Mouse (Mus musculus) hindbrain, embryonic 11.5 days (tissue): ENCODE data around the gene Hexim1. TPM values are rescaled to one million over a fixed set of nuclear protein-coding genes. Genes with fewer than 3 reads are reported as not detected.

ENCODE experiments used
- ATAC-seq: fragments of 200-750 bp; cut with Nextera tagmentation; 2 replicates; pipeline ENCODE4 v1.8.0; 2017; ENCODE audit warnings: mild to moderate bottlenecking, moderate TSS enrichment, moderate library complexity; ENCODE audit not compliant: low FRiP score
- DNase-seq: peaks from one replicate; pipeline ENCODE4 v3.0.0-alpha.2; 2015; ENCODE audit warnings: low spot score
- H3K27ac ChIP-seq: fragments of 300-500 bp; sonication (generic); 2 replicates; pipeline ENCODE4 v1.5.1; 2014; ENCODE audit warnings: mild to moderate bottlenecking, low read depth, low read length
- H3K27me3 ChIP-seq: fragments of 300-500 bp; sonication (generic); 2 replicates; pipeline ENCODE4 v1.6.1; 2014; ENCODE audit warnings: mild to moderate bottlenecking, low read length, moderate library complexity, mixed read lengths; ENCODE audit not compliant: control insufficient read depth, insufficient read depth
- H3K36me3 ChIP-seq: fragments of 300-500 bp; sonication (generic); 2 replicates; pipeline ENCODE4 v1.6.1; 2014; ENCODE audit warnings: mild to moderate bottlenecking, low read length, moderate library complexity, mixed read lengths; ENCODE audit not compliant: control insufficient read depth, insufficient read depth
- H3K4me1 ChIP-seq: fragments of 300-500 bp; sonication (generic); replicated peaks from 2 replicates; pipeline ENCODE4 v1.6.1; 2014; ENCODE audit warnings: low read length, mixed read lengths; ENCODE audit not compliant: control insufficient read depth, insufficient read depth
- H3K4me2 ChIP-seq: fragments of 300-500 bp; sonication (generic); replicated peaks from 2 replicates; pipeline ENCODE4 v1.6.1; 2014; ENCODE audit warnings: mild to moderate bottlenecking, low read depth, low read length
- H3K4me3 ChIP-seq: fragments of 300-500 bp; sonication (generic); 2 replicates; pipeline ENCODE4 v1.5.1; 2014; ENCODE audit warnings: low read depth, low read length
- H3K9ac ChIP-seq: fragments of 300-500 bp; sonication (generic); 2 replicates; pipeline ENCODE4 v1.6.1; 2014; ENCODE audit warnings: low read depth, low read length
- H3K9me3 ChIP-seq: fragments of 300-500 bp; sonication (generic); 2 replicates; pipeline ENCODE4 v1.6.1; 2016; ENCODE audit warnings: low read length; ENCODE audit not compliant: control insufficient read depth
- WGBS: fragments of 180-500 bp; shearing (Covaris S2); extraction: QIAGEN DNeasy Blood & Tissue Kit; methylation state at CpG from one replicate; pipeline ENCODE4 v1.1.7; 2014; 5-methylcytosine and 5-hydroxymethylcytosine counted together
- polyA plus RNA-seq: library from polyadenylated mRNA; unstranded; fragments of >200 nt; fragmentation: Nextera tagmentation; extraction: Ambion mirVana; gene quantifications from 2 replicates; pipeline ENCODE4 v1.2.1, GENCODE M21; 2014

Gene Hexim1
- polyA plus RNA-seq, 1 experiment from 2014 or later, result 5.4 TPM

DNA sequence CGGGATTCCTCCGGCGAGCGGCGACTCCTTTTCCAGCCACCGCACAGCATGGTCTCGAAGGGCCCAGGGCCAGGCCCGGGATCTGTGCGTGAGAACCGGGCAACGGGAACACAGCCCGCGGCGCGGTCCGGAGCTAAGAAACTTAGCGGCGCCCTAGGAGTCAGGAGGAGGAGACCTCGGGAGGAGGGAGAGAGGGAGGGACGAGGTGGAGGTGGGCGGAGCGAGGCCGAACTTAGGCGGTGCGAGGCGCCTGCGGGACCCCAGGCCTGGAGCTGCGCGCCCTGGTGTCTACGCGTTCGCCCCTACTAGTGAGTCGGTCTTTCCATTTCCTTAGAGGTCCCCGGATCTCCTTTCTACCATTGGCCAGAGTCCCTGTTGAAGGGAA, 14.6 kb upstream of the Hexim1 start, which contains the start of the genes Plcd3 and Acbd4:
Plcd3 (minus strand) TSS at position 178 of the 385 bp plus-strand sequence.
Acbd4 (plus strand) TSS at position 202 of the 385 bp plus-strand sequence.
- H3K27me3 ChIP-seq, result peaks cover 32% of the 10 kb centered on the region
- H3K27ac ChIP-seq, result no peak within 1 kb of the TSS

GRCm38 (mm10) chr11:103101866-103102501, 14.0 kb upstream of the Hexim1 start:
- peak; percentile 39; the same call in 1 of the 2 replicates for ATAC-seq

More for the DNA sequence above, 14.6 kb upstream of the Hexim1 start, which contains the start of the genes Plcd3 and Acbd4:
- no peaks in the 10 kb centered on the region for H3K9me3 ChIP-seq
- H3K36me3 ChIP-seq, result no peaks in the 10 kb centered on the region
- ATAC-seq (peak; percentile 30; the same call in 1 of the 2 replicates), DNase-seq (no peak)
- WGBS, result under 1% methylated on average over 34 of the region's 34 CpGs
- H3K4me1 ChIP-seq, result 0 out of 2 replicates have a peak, but pooled peaks cover 2% of the 10 kb centered on the region
- peak within 1 kb of the TSS; percentile 84 for H3K4me2 ChIP-seq
- peak within 1 kb of the TSS; percentile 38; the same call in 1 of the 2 replicates for H3K9ac ChIP-seq
- peak within 1 kb of the TSS; percentile 41 for H3K4me3 ChIP-seq

GRCm38 (mm10) chr11:103102725-103103349, 13.2 kb upstream of the Hexim1 start:
- peaks cover 32% of the 10 kb centered on the region for H3K27me3 ChIP-seq
- no peak overlapping the region for H3K9ac ChIP-seq
- ATAC-seq (peak; percentile 79), DNase-seq (peak; percentile 98)
- H3K4me1 ChIP-seq, result 0 out of 2 replicates have a peak, but pooled peaks cover 2% of the 10 kb centered on the region
- no peaks in the 10 kb centered on the region for H3K9me3 ChIP-seq
- WGBS, result 1% methylated on average over 35 of the region's 35 CpGs
- H3K27ac ChIP-seq, result no peak overlapping the region
- no peaks in the 10 kb centered on the region for H3K36me3 ChIP-seq
- peak overlapping the region; percentile 17 for H3K4me3 ChIP-seq
- H3K4me2 ChIP-seq, result peak overlapping the region; percentile 84

More at GRCm38 (mm10) chr11:103101866-103102501, 14.0 kb upstream of the Hexim1 start:
- H3K4me2 ChIP-seq, result peak overlapping the region; percentile 84
- H3K9me3 ChIP-seq, result no peaks in the 10 kb centered on the region
- DNase-seq, result peak; percentile 74
- WGBS, result 4% methylated on average over 30 of the region's 30 CpGs
- H3K27me3 ChIP-seq, result peaks cover 32% of the 10 kb centered on the region
- peak overlapping the region; percentile 38; the same call in 1 of the 2 replicates for H3K9ac ChIP-seq
- 0 out of 2 replicates have a peak, but pooled peaks cover 2% of the 10 kb centered on the region for H3K4me1 ChIP-seq
- H3K36me3 ChIP-seq, result no peaks in the 10 kb centered on the region
- H3K27ac ChIP-seq, result no peak overlapping the region
- H3K4me3 ChIP-seq, result peak overlapping the region; percentile 41

GRCm38 (mm10) chr11:103103621-103104020, 12.4 kb upstream of the Hexim1 start:
- 0 out of 2 replicates have a peak, but pooled peaks cover 2% of the 10 kb centered on the region for H3K4me1 ChIP-seq
- no peak for ATAC-seq

DNA sequence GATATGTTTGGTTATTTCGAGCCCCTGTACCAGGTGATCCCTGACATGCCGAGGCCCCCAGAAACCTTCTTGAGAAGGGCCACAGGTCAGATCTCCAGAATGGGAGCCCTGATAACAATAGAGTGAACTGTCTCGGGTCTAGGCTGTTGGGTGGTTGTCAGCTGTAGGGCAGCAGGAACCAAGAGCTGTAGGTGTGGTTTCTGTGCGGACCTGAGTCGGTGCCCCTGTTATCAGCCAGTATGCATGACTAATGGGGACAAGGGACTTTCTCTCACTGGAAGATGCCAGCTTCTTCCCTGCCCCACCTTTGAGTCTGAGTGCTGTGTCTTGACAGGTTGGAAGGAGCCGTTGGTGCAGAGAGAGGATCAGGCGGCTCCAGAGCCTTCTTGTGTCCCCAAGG, 11.6 kb upstream of the Hexim1 start:
- WGBS, result 85% methylated on average over 7 of the region's 7 CpGs
- Histone ChIP-seq H3K4me1 (0 out of 2 replicates have a peak, but pooled peaks cover 2% of the 10 kb centered on the region), H3K9me3 (no peaks in the 10 kb centered on the region), H3K4me2 (no peak overlapping the region), H3K27ac (no peak overlapping the region), H3K9ac (no peak overlapping the region), H3K27me3 (peaks cover 25% of the 10 kb centered on the region), H3K4me3 (no peak overlapping the region), H3K36me3 (no peaks in the 10 kb centered on the region)
- no peak for ATAC-seq
- DNase-seq, result no peak

More at GRCm38 (mm10) chr11:103103621-103104020, 12.4 kb upstream of the Hexim1 start:
- Histone ChIP-seq H3K27ac (no peak overlapping the region), H3K4me2 (no peak overlapping the region; the same call in 1 of the 2 replicates), H3K27me3 (peaks cover 29% of the 10 kb centered on the region), H3K4me3 (no peak overlapping the region), H3K36me3 (no peaks in the 10 kb centered on the region), H3K9ac (no peak overlapping the region), H3K9me3 (no peaks in the 10 kb centered on the region)
- WGBS, result 57% methylated on average over 8 of the region's 8 CpGs
- DNase-seq, result no peak

GRCm38 (mm10) chr11:103105180-103105725, 10.8 kb upstream of the Hexim1 start:
- Histone ChIP-seq H3K4me2 (no peak overlapping the region), H3K9me3 (no peaks in the 10 kb centered on the region), H3K27ac (no peak overlapping the region), H3K4me1 (0 out of 2 replicates have a peak, but pooled peaks cover 2% of the 10 kb centered on the region), H3K4me3 (no peak overlapping the region), H3K27me3 (peaks cover 18% of the 10 kb centered on the region), H3K9ac (no peak overlapping the region), H3K36me3 (no peaks in the 10 kb centered on the region)
- ATAC-seq, result no peak
- 56% methylated on average over 14 of the region's 14 CpGs for whole genome bisulfite sequencing
- no peak for DNase-seq

- H3K9me3 ChIP-seq, result no peaks in the 10 kb centered on the region
- no peak overlapping the region for H3K9ac ChIP-seq
- ATAC-seq (no peak), DNase-seq (no peak)
- H3K4me3 ChIP-seq, result no peak overlapping the region
- 0 out of 2 replicates have a peak, but pooled peaks cover 2% of the 10 kb centered on the region for H3K4me1 ChIP-seq
- no peaks in the 10 kb centered on the region for H3K36me3 ChIP-seq
- peaks cover 13% of the 10 kb centered on the region for H3K27me3 ChIP-seq
- no peak overlapping the region for H3K27ac ChIP-seq
- WGBS, result 92% methylated on average over 6 of the region's 6 CpGs
- H3K4me2 ChIP-seq, result no peak overlapping the region
These were observed 10.2 kb upstream of the Hexim1 start for GRCm38 (mm10) chr11:103105810-103106209.

- Histone ChIP-seq H3K4me3 (no peak overlapping the region), H3K4me2 (no peak overlapping the region), H3K27me3 (peaks cover 12% of the 10 kb centered on the region), H3K36me3 (no peaks in the 10 kb centered on the region), H3K9me3 (no peaks in the 10 kb centered on the region), H3K4me1 (no peaks in the 10 kb centered on the region), H3K9ac (no peak overlapping the region), H3K27ac (no peak overlapping the region)
- 70% methylated on average over 4 of the region's 4 CpGs for WGBS
- no peak for ATAC-seq
- no peak for DNase-seq
These were observed 9.6 kb upstream of the Hexim1 start for GRCm38 (mm10) chr11:103106386-103106785.
